Mouse (Mus musculus): Measurements from ENCODE around the gene Pdrg1.

GRCm38 (mm10) chr2:153058365-153058764, 43.1 kb upstream of the Pdrg1 start:
- TF ChIP-seq ZNF384 (IDR thresholded peaks at IDR 0.05; ENCODE audit: low read depth, low read length) (no peak), CHD2 (IDR thresholded peaks at IDR 0.05; ENCODE audit: low read depth, low read length) (no peak), ZC3H11A (IDR thresholded peaks at IDR 0.05; ENCODE audit: borderline replicate concordance, low read depth, low read length) (no peak), HCFC1 (IDR thresholded peaks at IDR 0.05; ENCODE audit: borderline replicate concordance, insufficient read depth, low read length) (no peak), MAFK (IDR thresholded peaks at IDR 0.05; ENCODE audit: insufficient read depth, low read depth, low read length) (no peak)
